Comparison of ENCODE assay signal across 10 mouse cellular contexts in the genomic region with DNA sequence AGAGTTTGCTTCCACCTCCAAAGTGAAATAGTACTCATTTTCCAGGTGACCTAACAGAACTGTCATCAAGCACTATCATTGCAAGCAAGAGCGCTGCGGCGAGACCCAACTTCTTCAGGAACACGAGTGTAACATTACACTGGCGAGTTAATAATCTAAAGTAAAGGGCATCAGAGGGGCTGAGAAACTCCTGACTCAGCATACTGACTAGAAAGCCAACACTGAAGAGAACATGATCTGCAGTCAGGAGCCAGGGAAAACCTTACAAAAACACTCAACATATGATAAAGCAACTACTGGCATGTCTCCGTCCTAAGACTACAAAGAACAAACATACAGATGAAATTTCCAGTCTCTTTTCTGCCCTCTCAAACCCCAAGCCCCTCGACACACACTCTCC. TPM values are rescaled to one million over a fixed set of nuclear protein-coding genes. Genes with fewer than 3 reads are reported as not detected.
DNase-seq lines count a peak whose midpoint lies in the region; ATAC-seq and TF ChIP-seq lines count a peak whose summit lies in the region.
"Had no signal": no experiment of that assay in that cellular context is flagged by ENCODE, and none has a peak within 500 bp of the region (broad histone marks: within the 10 kb centered on the region; RNA-seq: fewer than 3 reads in every experiment).

No protein-coding gene starts in this region.

- H3K36me3 ChIP-seq in hindbrain, embryonic 10.5 days = no peaks in the 10 kb centered on the region
- H3K36me3 ChIP-seq in hindbrain, embryonic 11.5 days (ENCODE audit: control insufficient read depth, insufficient read depth, low read length) = no peaks in the 10 kb centered on the region
- peaks cover 0 to 6% of the 10 kb centered on the region in 2 experiments; a peak in 2 of 4 replicates for H3K36me3 ChIP-seq in MEL (ENCODE audit: control insufficient read depth in 1 of 2, insufficient read depth in 2 of 2, low read length in 2 of 2)
- no peaks in the 10 kb centered on the region for H3K36me3 ChIP-seq in forebrain, postnatal 0 days (ENCODE audit: insufficient read depth)
- no peaks in the 10 kb centered on the region for H3K36me3 ChIP-seq in midbrain, embryonic 11.5 days (ENCODE audit: control insufficient read depth, insufficient read depth, low read length)

- TF ChIP-seq RAD21 in MEL (IDR thresholded peaks at IDR 0.05; ENCODE audit: low read depth, low read length) = no peak

- no peak overlapping the region for H3K4me2 ChIP-seq in hindbrain, embryonic 11.5 days (replicated peaks; ENCODE audit: low read depth, low read length)
- H3K4me2 ChIP-seq in forebrain, postnatal 0 days (ENCODE audit: low read depth) = peak overlapping the region; percentile 56
- peak overlapping the region; percentile 65; the same call in 1 of the 2 replicates for H3K4me2 ChIP-seq in midbrain, embryonic 11.5 days

- DNase-seq in hindbrain, embryonic 10.5 days (ENCODE audit: low spot score) = no peak
- no peak for DNase-seq in hindbrain, embryonic 11.5 days (ENCODE audit: low spot score)
- DNase-seq in MEL (ENCODE audit: low read depth, low spot score) = peak; percentile 36
- no peak for DNase-seq in forebrain, postnatal 0 days
- DNase-seq in midbrain, embryonic 11.5 days (ENCODE audit: low spot score, missing footprints) = no peak
- no peak for DNase-seq in adrenal gland, postnatal 14 days
- DNase-seq: lung, postnatal 4 days; retina, postnatal 1 day had no signal

- peaks cover 25% of the 10 kb centered on the region; the same call in 1 of the 2 replicates for H3K9me3 ChIP-seq in hindbrain, embryonic 10.5 days
- H3K9me3 ChIP-seq in hindbrain, embryonic 11.5 days (ENCODE audit: control insufficient read depth, low read length) = no peaks in the 10 kb centered on the region
- no peaks in the 10 kb centered on the region for H3K9me3 ChIP-seq in MEL (replicated peaks; ENCODE audit: insufficient read depth, low read length)
- H3K9me3 ChIP-seq in forebrain, postnatal 0 days (ENCODE audit: low read length) = 0 out of 2 replicates have a peak, but pooled peaks cover 4% of the 10 kb centered on the region
- H3K9me3 ChIP-seq in midbrain, embryonic 11.5 days (ENCODE audit: control insufficient read depth, low read length) = peaks cover 2% of the 10 kb centered on the region; the same call in 1 of the 2 replicates

- H3K27ac ChIP-seq in hindbrain, embryonic 10.5 days = no peak overlapping the region
- no peak overlapping the region for H3K27ac ChIP-seq in hindbrain, embryonic 11.5 days (ENCODE audit: low read depth, low read length)
- no peak overlapping the region for H3K27ac ChIP-seq in MEL (ENCODE audit: control insufficient read depth, low read depth, low read length)
- H3K27ac ChIP-seq in forebrain, postnatal 0 days (ENCODE audit: low read depth, low read length) = no peak overlapping the region
- no peak overlapping the region for H3K27ac ChIP-seq in midbrain, embryonic 11.5 days (ENCODE audit: low read depth, low read length)

- peaks cover 14% of the 10 kb centered on the region for H3K4me1 ChIP-seq in hindbrain, embryonic 10.5 days (replicated peaks)
- H3K4me1 ChIP-seq in hindbrain, embryonic 11.5 days (replicated peaks; ENCODE audit: control insufficient read depth, insufficient read depth, low read length) = no peaks in the 10 kb centered on the region
- H3K4me1 ChIP-seq in MEL (ENCODE audit: control insufficient read depth in 1 of 2, insufficient read depth in 2 of 2, low read length in 2 of 2) = peaks cover 6 to 10% of the 10 kb centered on the region in 2 experiments; a peak in 3 of 4 replicates
- peaks cover 15% of the 10 kb centered on the region for H3K4me1 ChIP-seq in forebrain, postnatal 0 days (ENCODE audit: insufficient read depth)
- peaks cover 4% of the 10 kb centered on the region; the same call in 1 of the 2 replicates for H3K4me1 ChIP-seq in midbrain, embryonic 11.5 days (ENCODE audit: control insufficient read depth, insufficient read depth, low read length)

- WGBS in hindbrain, embryonic 10.5 days = 92% methylated on average over 7 of the region's 7 CpGs
- WGBS in hindbrain, embryonic 11.5 days = 89% methylated on average over 7 of the region's 7 CpGs
- WGBS in forebrain, postnatal 0 days = 94% methylated on average over 7 of the region's 7 CpGs
- WGBS in midbrain, embryonic 11.5 days = 93% methylated on average over 7 of the region's 7 CpGs

- no peak for TF ChIP-seq POLR2A in MEL (IDR thresholded peaks at IDR 0.05; ENCODE audit: control insufficient read depth in 1 of 2, insufficient read depth in 1 of 2, low read depth in 1 of 2, low read length in 2 of 2, poor library complexity in 1 of 2)

- no peak for TF ChIP-seq EP300 in MEL (IDR thresholded peaks at IDR 0.05; ENCODE audit: low read depth in 1 of 2, low read length in 2 of 2)

- no peaks in the 10 kb centered on the region for H3K27me3 ChIP-seq in hindbrain, embryonic 10.5 days (ENCODE audit: insufficient read depth, poor library complexity, severe bottlenecking)
- H3K27me3 ChIP-seq in hindbrain, embryonic 11.5 days (ENCODE audit: control insufficient read depth, insufficient read depth, low read length) = no peaks in the 10 kb centered on the region
- no peaks in the 10 kb centered on the region for H3K27me3 ChIP-seq in MEL (ENCODE audit: control insufficient read depth in 1 of 2, insufficient read depth in 2 of 2, low read length in 2 of 2)
- no peaks in the 10 kb centered on the region for H3K27me3 ChIP-seq in forebrain, postnatal 0 days (ENCODE audit: insufficient read depth, low read length)
- no peaks in the 10 kb centered on the region for H3K27me3 ChIP-seq in midbrain, embryonic 11.5 days (ENCODE audit: control insufficient read depth, insufficient read depth, low read length)

- H3K79me2 ChIP-seq in MEL (ENCODE audit: control insufficient read depth, insufficient read depth, low read length, poor library complexity) = peaks cover 11% of the 10 kb centered on the region

- H3K9ac ChIP-seq in hindbrain, embryonic 11.5 days (ENCODE audit: low read depth, low read length) = no peak overlapping the region
- H3K9ac ChIP-seq in MEL (ENCODE audit: control insufficient read depth, low read depth, low read length, poor library complexity, severe bottlenecking) = no peak overlapping the region
- peak overlapping the region; percentile 73; the same call in 1 of the 2 replicates for H3K9ac ChIP-seq in forebrain, postnatal 0 days
- no peak overlapping the region for H3K9ac ChIP-seq in midbrain, embryonic 11.5 days (ENCODE audit: low read length)

- TF ChIP-seq CTCF in MEL (IDR thresholded peaks at IDR 0.05 in 2 of 3, conservative IDR thresholded peaks at IDR 0.05 in 1 of 3; ENCODE audit: control insufficient read depth in 1 of 3, insufficient read depth in 1 of 3, low read depth in 2 of 3, low read length in 3 of 3, poor library complexity in 1 of 3, severe bottlenecking in 1 of 3) = no peak
- TF ChIP-seq CTCF in forebrain, postnatal 0 days (IDR thresholded peaks at IDR 0.05; ENCODE audit: low read depth) = no peak

- ATAC-seq in hindbrain, embryonic 11.5 days (ENCODE audit: low FRiP score) = no peak
- no peak for ATAC-seq in forebrain, postnatal 0 days
- ATAC-seq in midbrain, embryonic 11.5 days (ENCODE audit: low FRiP score) = no peak
- ATAC-seq in cerebellum, adult (ENCODE audit: insufficient number of reproducible peaks, low FRiP score, low TSS enrichment) = no peak
- no peak for ATAC-seq in inflammation-experienced regulatory T-cells, adult 6 months

- H3K4me3 ChIP-seq in hindbrain, embryonic 10.5 days = peak overlapping the region; percentile 63; the same call in 1 of the 2 replicates
- no peak overlapping the region for H3K4me3 ChIP-seq in hindbrain, embryonic 11.5 days (ENCODE audit: low read depth, low read length)
- H3K4me3 ChIP-seq in MEL (ENCODE audit: control insufficient read depth in 1 of 2, insufficient read depth in 1 of 2, low read depth in 2 of 2, low read length in 2 of 2) = peak overlapping the region in 1 of 2 experiments; percentile 68; a peak in 2 of 4 replicates
- peak overlapping the region; percentile 68; the same call in 1 of the 2 replicates for H3K4me3 ChIP-seq in forebrain, postnatal 0 days (ENCODE audit: low read depth, low read length)
- H3K4me3 ChIP-seq in midbrain, embryonic 11.5 days (ENCODE audit: low read depth, low read length) = no peak overlapping the region

TF ChIP-seq in MEL, 35 proteins besides CTCF, POLR2A, EP300 and RAD21 (continues in another document):
- TF ChIP-seq BHLHE40 (IDR thresholded peaks at IDR 0.05; ENCODE audit: borderline replicate concordance, low read depth, low read length) (no peak), UBTF (IDR thresholded peaks at IDR 0.05; ENCODE audit: borderline replicate concordance, insufficient read depth, low read depth, low read length) (no peak), USF1 (IDR thresholded peaks at IDR 0.05; ENCODE audit: low read depth, low read length) (no peak), MAFK (IDR thresholded peaks at IDR 0.05; ENCODE audit: borderline replicate concordance, low read depth, low read length) (peak; percentile 89)

RNA-seq across cellular contexts. Expression of a gene that starts 1.3 kb away (rescaled TPM):
- 30.8 and 36.7 TPM in 2 replicates for polyA plus RNA-seq in hindbrain, embryonic 10.5 days (2016; fragmentation: Nextera tagmentation; extraction: Ambion mirVana)
- polyA plus RNA-seq in hindbrain, embryonic 11.5 days (2014; fragmentation: Nextera tagmentation; extraction: Ambion mirVana) = 36.8 and 44.8 TPM in 2 replicates
- total RNA-seq in MEL (2012; rRNA removed) = 31.5 and 42.0 TPM in 2 replicates
- polyA plus RNA-seq in MEL (2012; ENCODE audit: insufficient read depth in 1 of 2, insufficient read length in 2 of 2, low read depth in 1 of 2, low replicate concordance in 2 of 2, missing spikeins in 1 of 2) = 10 to 100 TPM in 1 of 2 experiments, not detected in 1; 37.0 TPM
- 51.3 and 55.8 TPM in 2 replicates for total RNA-seq in forebrain, postnatal 0 days (2014; rRNA removed)
- 88.3 and 119 TPM in 2 replicates for polyA plus RNA-seq in forebrain, postnatal 0 days (2015; fragmentation: Nextera tagmentation; extraction: Ambion mirVana)
- 35.6 and 38.2 TPM in 2 replicates for polyA plus RNA-seq in midbrain, embryonic 11.5 days (2014; fragmentation: Nextera tagmentation; extraction: Ambion mirVana)
- total RNA-seq in adrenal gland, postnatal 14 days (2021) = 6.9 and 9.6 TPM in 2 replicates
- 10 to 100 TPM; 33.3 to 39.9 (median 36.6) TPM for polyA plus RNA-seq in inflammation-experienced regulatory T-cells, adult 6 months (2017; shearing (Covaris generic))

RNA-seq across cellular contexts. Expression of a gene that starts 47.8 kb away (rescaled TPM):
- polyA plus RNA-seq in hindbrain, embryonic 10.5 days (2016; fragmentation: Nextera tagmentation; extraction: Ambion mirVana) = not detected in 2 replicates
- polyA plus RNA-seq in hindbrain, embryonic 11.5 days (2014; fragmentation: Nextera tagmentation; extraction: Ambion mirVana) = not detected in 2 replicates
- not detected in 2 replicates for total RNA-seq in MEL (2012; rRNA removed)
- not detected for polyA plus RNA-seq in MEL (2012; ENCODE audit: insufficient read depth in 1 of 2, insufficient read length in 2 of 2, low read depth in 1 of 2, low replicate concordance in 2 of 2, missing spikeins in 1 of 2)
- 0.10 TPM in 1 of 2 replicates, not detected in the other for total RNA-seq in forebrain, postnatal 0 days (2014; rRNA removed)
- 0.13 TPM in 1 of 2 replicates, not detected in the other for polyA plus RNA-seq in forebrain, postnatal 0 days (2015; fragmentation: Nextera tagmentation; extraction: Ambion mirVana)
- polyA plus RNA-seq in midbrain, embryonic 11.5 days (2014; fragmentation: Nextera tagmentation; extraction: Ambion mirVana) = 0.05 TPM in 1 of 2 replicates, not detected in the other
- total RNA-seq in adrenal gland, postnatal 14 days (2021) = not detected in 2 replicates
- not detected for polyA plus RNA-seq in inflammation-experienced regulatory T-cells, adult 6 months (2017; shearing (Covaris generic))

Comparison
In these comparisons a context has a peak if more than half of its experiments do, and no peak if none do; other contexts are left out.
1. H3K4me3 ChIP-seq: peak in hindbrain, embryonic 10.5 days (single experiment) and forebrain, postnatal 0 days (single experiment); none in hindbrain, embryonic 11.5 days (single experiment) and midbrain, embryonic 11.5 days (single experiment).